Mouse (Mus musculus) G1E-ER4 (cell line): Measurements from ENCODE around the gene Jsrp1. TPM values are rescaled to one million over a fixed set of nuclear protein-coding genes. Genes with fewer than 3 reads are reported as not detected.

Source experiments
- GATA1 ChIP-seq: IDR thresholded peaks from one replicate; pipeline ENCODE4 v1.8.0; 2012; ENCODE audit warnings: low read length, inconsistent platforms
- polyA plus RNA-seq: library from polyadenylated mRNA; stranded (reverse); fragments of >175 nt; gene quantifications from 2 replicates; pipeline ENCODE4 v1.2.3, GENCODE M21; 2012

Gene Jsrp1
- polyA plus RNA-seq, 1 experiment: 0.11 TPM

- no peak for TF ChIP-seq GATA1
These were observed 22.4 kb downstream of the Jsrp1 start for GRCm38 (mm10) chr10:80790761-80791404.

GRCm38 (mm10) chr10:80787517-80787916, 25.8 kb downstream of the Jsrp1 start:
- TF ChIP-seq GATA1: no peak

GRCm38 (mm10) chr10:80785963-80786362, 27.3 kb downstream of the Jsrp1 start:
- no peak for TF ChIP-seq GATA1

- TF ChIP-seq GATA1: no peak
These were observed 28.4 kb downstream of the Jsrp1 start for GRCm38 (mm10) chr10:80784871-80785270.

GRCm38 (mm10) chr10:80784302-80784701, 29.0 kb downstream of the Jsrp1 start:
- TF ChIP-seq GATA1: no peak

GRCm38 (mm10) chr10:80779565-80779964, 33.7 kb downstream of the Jsrp1 start:
- TF ChIP-seq GATA1: no peak

- TF ChIP-seq GATA1: no peak
These were observed 36.2 kb downstream of the Jsrp1 start for GRCm38 (mm10) chr10:80777123-80777522.

GRCm38 (mm10) chr10:80776358-80776869, 36.9 kb downstream of the Jsrp1 start:
- TF ChIP-seq GATA1: no peak

GRCm38 (mm10) chr10:80775731-80776130, 37.6 kb downstream of the Jsrp1 start:
- TF ChIP-seq GATA1: no peak

GRCm38 (mm10) chr10:80774981-80775380, 38.3 kb downstream of the Jsrp1 start:
- no peak for TF ChIP-seq GATA1

GRCm38 (mm10) chr10:80774549-80774948, 38.7 kb downstream of the Jsrp1 start:
- no peak for TF ChIP-seq GATA1

GRCm38 (mm10) chr10:80773816-80774215, 39.5 kb downstream of the Jsrp1 start:
- no peak for TF ChIP-seq GATA1

- TF ChIP-seq GATA1: no peak
These were observed 44.9 kb downstream of the Jsrp1 start for GRCm38 (mm10) chr10:80768365-80768764.

GRCm38 (mm10) chr10:80766161-80766815, 47.0 kb downstream of the Jsrp1 start:
- no peak for TF ChIP-seq GATA1

GRCm38 (mm10) chr10:80765746-80766145, 47.6 kb downstream of the Jsrp1 start:
- TF ChIP-seq GATA1: no peak

- TF ChIP-seq GATA1: no peak
These were observed 49.8 kb downstream of the Jsrp1 start for GRCm38 (mm10) chr10:80763502-80763901.

- TF ChIP-seq GATA1: no peak
These were observed 51.5 kb downstream of the Jsrp1 start for GRCm38 (mm10) chr10:80761821-80762220.
